ENCODE assay signal across 13 mouse cellular contexts in genomic region chr7:78794571-78795092, GRCm38 (mm10). TPM values are rescaled to one million over a fixed set of nuclear protein-coding genes. Genes with fewer than 3 reads are reported as not detected.
DNase-seq lines count a peak whose midpoint lies in the region; ATAC-seq and TF ChIP-seq lines count a peak whose summit lies in the region.
"Had no signal": no experiment of that assay in that cellular context is flagged by ENCODE, and none has a peak within 500 bp of the region (broad histone marks: within the 10 kb centered on the region; RNA-seq: fewer than 3 reads in every experiment).

No protein-coding gene starts in this region.

- no peaks in the 10 kb centered on the region for H3K27me3 ChIP-seq in lung, postnatal 0 days (replicated peaks; ENCODE audit: insufficient read depth, low read length)
- H3K27me3 ChIP-seq in heart, embryonic 13.5 days (replicated peaks): peaks cover 21% of the 10 kb centered on the region
- H3K27me3 ChIP-seq in liver, embryonic 16.5 days (ENCODE audit: control insufficient read depth, insufficient read depth, low read depth, low read length): no peaks in the 10 kb centered on the region
- H3K27me3 ChIP-seq in kidney, embryonic 16.5 days (ENCODE audit: insufficient read depth, low read length): no peaks in the 10 kb centered on the region
- H3K27me3 ChIP-seq: limb, embryonic 12.5 days had no signal

- no peaks in the 10 kb centered on the region for H3K36me3 ChIP-seq in lung, postnatal 0 days (ENCODE audit: insufficient read depth, low read length)
- H3K36me3 ChIP-seq in heart, embryonic 13.5 days: peaks cover 30% of the 10 kb centered on the region
- H3K36me3 ChIP-seq in liver, embryonic 16.5 days (ENCODE audit: control insufficient read depth, insufficient read depth): peaks cover 17% of the 10 kb centered on the region
- peaks cover 19% of the 10 kb centered on the region for H3K36me3 ChIP-seq in kidney, embryonic 16.5 days (ENCODE audit: insufficient read depth, low read length)

- DNase-seq in adrenal gland, adult (ENCODE audit: inconsistent age in 2 of 2, low spot score in 1 of 2): peak; percentile 46 to 80
- no peak for DNase-seq in adrenal gland, adult 8-10 months
- DNase-seq in lung, postnatal 0 days (ENCODE audit: low spot score): peak; percentile 22
- DNase-seq in lung, adult 2 months: no peak
- no peak for DNase-seq in testis, postnatal 10 days (ENCODE audit: low spot score)
- DNase-seq: cerebellum, postnatal 25 days; kidney, postnatal 14 days had no signal

- no peak for TF ChIP-seq EP300 in lung, postnatal 0 days (IDR thresholded peaks at IDR 0.05)

- H3K4me1 ChIP-seq in lung, postnatal 0 days (ENCODE audit: insufficient read depth, low read depth, low read length): no peaks in the 10 kb centered on the region
- H3K4me1 ChIP-seq in lung, adult 2 months (ENCODE audit: control insufficient read depth, insufficient read depth, low read length): no peaks in the 10 kb centered on the region
- H3K4me1 ChIP-seq in heart, embryonic 13.5 days: peaks cover 19% of the 10 kb centered on the region
- peaks cover 43% of the 10 kb centered on the region for H3K4me1 ChIP-seq in liver, embryonic 16.5 days (ENCODE audit: control insufficient read depth, low read depth, low read length)
- no peaks in the 10 kb centered on the region for H3K4me1 ChIP-seq in kidney, embryonic 16.5 days (ENCODE audit: insufficient read depth, low read length)
- H3K4me1 ChIP-seq: limb, embryonic 12.5 days had no signal

- H3K27ac ChIP-seq in lung, postnatal 0 days (ENCODE audit: low read length): no peak overlapping the region
- peak overlapping the region; percentile 61 for H3K27ac ChIP-seq in heart, embryonic 13.5 days (replicated peaks)
- H3K27ac ChIP-seq in liver, embryonic 16.5 days (ENCODE audit: low read length): peak overlapping the region; percentile 2; the same call in 1 of the 2 replicates
- no peak overlapping the region for H3K27ac ChIP-seq in kidney, embryonic 16.5 days (ENCODE audit: low read length)
- H3K27ac ChIP-seq: limb, embryonic 12.5 days; macrophage had no signal

- H3K9ac ChIP-seq in lung, postnatal 0 days (replicated peaks; ENCODE audit: low read depth): no peak overlapping the region
- no peak overlapping the region for H3K9ac ChIP-seq in heart, embryonic 13.5 days
- H3K9ac ChIP-seq in liver, embryonic 16.5 days (ENCODE audit: low read depth, low read length): no peak overlapping the region
- no peak overlapping the region for H3K9ac ChIP-seq in kidney, embryonic 16.5 days (replicated peaks; ENCODE audit: low read length)
- H3K9ac ChIP-seq: limb, embryonic 12.5 days had no signal

- H3K9me3 ChIP-seq in lung, postnatal 0 days (ENCODE audit: low read length): no peaks in the 10 kb centered on the region
- H3K9me3 ChIP-seq in heart, embryonic 13.5 days: no peaks in the 10 kb centered on the region
- H3K9me3 ChIP-seq in liver, embryonic 16.5 days (replicated peaks; ENCODE audit: control insufficient read depth, low read length): no peaks in the 10 kb centered on the region
- H3K9me3 ChIP-seq in kidney, embryonic 16.5 days (ENCODE audit: low read length): no peaks in the 10 kb centered on the region
- H3K9me3 ChIP-seq: limb, embryonic 12.5 days had no signal

- no peak for TF ChIP-seq CTCF in lung, postnatal 0 days (IDR thresholded peaks at IDR 0.05)
- TF ChIP-seq CTCF in lung, adult 2 months (IDR thresholded peaks at IDR 0.05; ENCODE audit: insufficient read depth, low read length): no peak

- 65% methylated on average over 6 of the region's 6 CpGs for WGBS in lung, postnatal 0 days
- 59% methylated on average over 6 of the region's 6 CpGs for WGBS in lung, adult 2 months
- 46% methylated on average over 6 of the region's 6 CpGs for WGBS in heart, embryonic 13.5 days
- WGBS in liver, embryonic 16.5 days (ENCODE audit: insufficient replicate concordance): 65% methylated on average over 6 of the region's 6 CpGs
- WGBS in kidney, embryonic 16.5 days: 69% methylated on average over 6 of the region's 6 CpGs

- no peak for ATAC-seq in lung, postnatal 0 days
- peak; percentile 6 for ATAC-seq in heart, embryonic 13.5 days (ENCODE audit: extremely low read depth, insufficient number of reproducible peaks, low FRiP score, low TSS enrichment)
- ATAC-seq in liver, embryonic 16.5 days (ENCODE audit: low read depth): 0 out of 2 replicates have a peak, but pooled peaks have one; percentile 26
- no peak for ATAC-seq in kidney, embryonic 16.5 days (ENCODE audit: low FRiP score, low TSS enrichment)

- H3K4me3 ChIP-seq in lung, postnatal 0 days (ENCODE audit: low read depth, low read length): no peak overlapping the region
- no peak overlapping the region for H3K4me3 ChIP-seq in lung, adult 2 months (replicated peaks; ENCODE audit: extremely low read depth, low read depth, low read length)
- H3K4me3 ChIP-seq in heart, embryonic 13.5 days: no peak overlapping the region
- no peak overlapping the region for H3K4me3 ChIP-seq in liver, embryonic 16.5 days (ENCODE audit: low read depth, low read length)
- no peak overlapping the region for H3K4me3 ChIP-seq in kidney, embryonic 16.5 days (ENCODE audit: low read length)
- H3K4me3 ChIP-seq: erythroblast, embryonic 14.5 days; limb, embryonic 12.5 days had no signal

- no peak for TF ChIP-seq POLR2A in lung, adult 2 months (IDR thresholded peaks at IDR 0.05; ENCODE audit: borderline replicate concordance, extremely low read depth, low read depth, low read length)

- no peak overlapping the region for H3K4me2 ChIP-seq in lung, postnatal 0 days (replicated peaks; ENCODE audit: low read depth, low read length)
- H3K4me2 ChIP-seq in heart, embryonic 13.5 days: no peak overlapping the region
- no peak overlapping the region for H3K4me2 ChIP-seq in liver, embryonic 16.5 days (ENCODE audit: low read depth, low read length)
- H3K4me2 ChIP-seq in kidney, embryonic 16.5 days (replicated peaks; ENCODE audit: low read depth, low read length): no peak overlapping the region
- H3K4me2 ChIP-seq: limb, embryonic 12.5 days had no signal

RNA-seq across cellular contexts. Expression of gene Mrpl46, which starts 11.3 kb away (rescaled TPM):
- 10 to 100 TPM; 38.2 to 48.8 (median 42.7) TPM for total RNA-seq in adrenal gland, adult 8-10 months (2022)
- polyA plus RNA-seq in lung, postnatal 0 days (2015; fragmentation: Nextera tagmentation; extraction: Ambion mirVana): 41.7 and 43.1 TPM in 2 replicates
- polyA plus RNA-seq in lung, adult 2 months (2012; rRNA removed): 14.3 and 15.1 TPM in 2 replicates
- polyA plus RNA-seq in heart, embryonic 13.5 days (2015; fragmentation: Nextera tagmentation; extraction: Ambion mirVana): 53.7 and 59.8 TPM in 2 replicates
- polyA plus RNA-seq in liver, embryonic 16.5 days (2015; fragmentation: Nextera tagmentation; extraction: Ambion mirVana): 33.4 and 38.8 TPM in 2 replicates
- 64.6 and 71.4 TPM in 2 replicates for polyA plus RNA-seq in kidney, embryonic 16.5 days (2015; fragmentation: Nextera tagmentation; extraction: Ambion mirVana)

RNA-seq across cellular contexts. Expression of gene Mrps11, which starts 11.7 kb away (rescaled TPM):
- total RNA-seq in adrenal gland, adult 8-10 months (2022): 100 to 1,000 TPM in 3 of 4 experiments, 10 to 100 TPM in 1; 97.6 to 162 (median 127) TPM
- 39.8 and 46.4 TPM in 2 replicates for polyA plus RNA-seq in lung, postnatal 0 days (2015; fragmentation: Nextera tagmentation; extraction: Ambion mirVana)
- polyA plus RNA-seq in lung, adult 2 months (2012; rRNA removed): 27.9 and 28.5 TPM in 2 replicates
- polyA plus RNA-seq in heart, embryonic 13.5 days (2015; fragmentation: Nextera tagmentation; extraction: Ambion mirVana): 54.2 and 65.7 TPM in 2 replicates
- 32.1 and 35.0 TPM in 2 replicates for polyA plus RNA-seq in liver, embryonic 16.5 days (2015; fragmentation: Nextera tagmentation; extraction: Ambion mirVana)
- 83.4 and 84.9 TPM in 2 replicates for polyA plus RNA-seq in kidney, embryonic 16.5 days (2015; fragmentation: Nextera tagmentation; extraction: Ambion mirVana)

RNA-seq across cellular contexts. Expression of gene Det1, which starts 52.4 kb away (rescaled TPM):
- total RNA-seq in adrenal gland, adult 8-10 months (2022): 10 to 100 TPM; 13.8 to 20.3 (median 14.8) TPM
- polyA plus RNA-seq in lung, postnatal 0 days (2015; fragmentation: Nextera tagmentation; extraction: Ambion mirVana): 7.8 and 8.5 TPM in 2 replicates
- polyA plus RNA-seq in lung, adult 2 months (2012; rRNA removed): 10.2 and 11.0 TPM in 2 replicates
- polyA plus RNA-seq in heart, embryonic 13.5 days (2015; fragmentation: Nextera tagmentation; extraction: Ambion mirVana): 10.4 and 11.4 TPM in 2 replicates
- polyA plus RNA-seq in liver, embryonic 16.5 days (2015; fragmentation: Nextera tagmentation; extraction: Ambion mirVana): 5.8 and 6.6 TPM in 2 replicates
- 19.1 and 19.6 TPM in 2 replicates for polyA plus RNA-seq in kidney, embryonic 16.5 days (2015; fragmentation: Nextera tagmentation; extraction: Ambion mirVana)

RNA-seq across cellular contexts. Expression of gene Ntrk3, which starts 56.8 kb away (rescaled TPM):
- total RNA-seq in adrenal gland, adult 8-10 months (2022): 10 to 100 TPM; 19.0 to 28.6 (median 26.5) TPM
- polyA plus RNA-seq in lung, postnatal 0 days (2015; fragmentation: Nextera tagmentation; extraction: Ambion mirVana): 0.83 and 1.3 TPM in 2 replicates
- 4.7 and 6.1 TPM in 2 replicates for polyA plus RNA-seq in lung, adult 2 months (2012; rRNA removed)
- 0.65 and 1.1 TPM in 2 replicates for polyA plus RNA-seq in heart, embryonic 13.5 days (2015; fragmentation: Nextera tagmentation; extraction: Ambion mirVana)
- polyA plus RNA-seq in liver, embryonic 16.5 days (2015; fragmentation: Nextera tagmentation; extraction: Ambion mirVana): 0.09 and 0.52 TPM in 2 replicates
- 2.8 and 3.4 TPM in 2 replicates for polyA plus RNA-seq in kidney, embryonic 16.5 days (2015; fragmentation: Nextera tagmentation; extraction: Ambion mirVana)
- polyA plus RNA-seq: erythroblast, embryonic 14.5 days; macrophage had no signal

Comparison
In these comparisons a context has a peak if more than half of its experiments do, and no peak if none do; other contexts are left out.
1. DNase-seq: peak in adrenal gland, adult (2 of 2) and lung, postnatal 0 days (single experiment); none in adrenal gland, adult 8-10 months (single experiment), lung, adult 2 months (single experiment) and testis, postnatal 10 days (single experiment).
2. ATAC-seq: peak in heart, embryonic 13.5 days (single experiment) and liver, embryonic 16.5 days (single experiment); none in lung, postnatal 0 days (single experiment) and kidney, embryonic 16.5 days (single experiment).
3. H3K27ac ChIP-seq: peak in heart, embryonic 13.5 days (single experiment) and liver, embryonic 16.5 days (single experiment); none in lung, postnatal 0 days (single experiment) and kidney, embryonic 16.5 days (single experiment).